Mouse (Mus musculus) CH12.LX (cell line): ENCODE data around the gene Irx3.

Source experiments
- CHD2 ChIP-seq: IDR thresholded peaks from 2 replicates; pipeline ENCODE4 v1.6.1; 2011; ENCODE audit warnings: low read length, improper control_type of control experiment
- CTCF ChIP-seq, 2 experiments: IDR thresholded peaks in 1 of 2; conservative IDR thresholded peaks in 1 of 2; 2 replicates each; pipeline ENCODE4 v1.5.1; 2011 to 2012; ENCODE audit warnings: low read depth in 2 of 2, low read length in 2 of 2, improper control_type of control experiment in 1 of 2, inconsistent platforms in 1 of 2, mild to moderate bottlenecking in 1 of 2, moderate library complexity in 1 of 2
- EP300 ChIP-seq: IDR thresholded peaks from 2 replicates; pipeline ENCODE4 v1.6.1; 2011; ENCODE audit warnings: low read length, improper control_type of control experiment
- MAX ChIP-seq: IDR thresholded peaks from 2 replicates; pipeline ENCODE4 v1.6.1; 2011; ENCODE audit warnings: low read length, improper control_type of control experiment
- NRF1 ChIP-seq: IDR thresholded peaks from 2 replicates; pipeline ENCODE4 v1.6.1; 2014; ENCODE audit warnings: low read depth, mild to moderate bottlenecking, inconsistent platforms, low read length, improper control_type of control experiment, moderate library complexity
- POLR2A ChIP-seq: IDR thresholded peaks from 2 replicates; pipeline ENCODE4 v1.6.1; 2011; ENCODE audit warnings: low read depth, mild to moderate bottlenecking, improper control_type of control experiment, low read length
- SIN3A ChIP-seq: IDR thresholded peaks from 2 replicates; pipeline ENCODE4 v1.6.1; 2012; ENCODE audit warnings: low read length, improper control_type of control experiment, inconsistent platforms
- USF1 ChIP-seq: IDR thresholded peaks from 2 replicates; pipeline ENCODE4 v1.6.1; 2014; ENCODE audit warnings: low read depth, mild to moderate bottlenecking, inconsistent platforms, low read length, improper control_type of control experiment
- ZMIZ1 ChIP-seq: IDR thresholded peaks from 2 replicates; pipeline ENCODE4 v1.6.1; 2012; ENCODE audit warnings: low read depth, mild to moderate bottlenecking, inconsistent platforms, low read length, improper control_type of control experiment
- ZNF384 ChIP-seq: IDR thresholded peaks from 2 replicates; pipeline ENCODE4 v1.6.1; 2012; ENCODE audit warnings: low read depth, low read length, improper control_type of control experiment, inconsistent platforms

- TF ChIP-seq MAX: no peak
- no peak for TF ChIP-seq CHD2
- TF ChIP-seq POLR2A: no peak
- no peak for TF ChIP-seq USF1
- no peak for TF ChIP-seq ZNF384
- TF ChIP-seq ZMIZ1: no peak
- TF ChIP-seq SIN3A: no peak
- TF ChIP-seq CTCF (conservative IDR thresholded peaks at IDR 0.05 in 1 of 2, IDR thresholded peaks at IDR 0.05 in 1 of 2; ENCODE audit: low read depth in 2 of 2, low read length in 2 of 2): no peak
- no peak for TF ChIP-seq EP300
- no peak for TF ChIP-seq NRF1
Measured at GRCm38 (mm10) chr8:91755062-91755461, 46.8 kb downstream of the Irx3 start.
